Mouse (Mus musculus) hindbrain, postnatal 0 days (tissue): ENCODE measurements around the gene Slc22a12. TPM values are rescaled to one million over a fixed set of nuclear protein-coding genes. Genes with fewer than 3 reads are reported as not detected.

ENCODE experiments used
- ATAC-seq: fragments of 200-750 bp; cut with Nextera tagmentation; 2 replicates; pipeline ENCODE4 v1.8.0; 2017; ENCODE audit warnings: mild to moderate bottlenecking, moderate TSS enrichment, moderate library complexity
- DNase-seq: peaks from one replicate; pipeline ENCODE4 v3.0.0-alpha.2; 2015; ENCODE audit warnings: low spot score
- H3K27ac ChIP-seq: fragments of 300-500 bp; sonication (generic); 2 replicates; pipeline ENCODE4 v1.5.1; 2014; ENCODE audit warnings: mild to moderate bottlenecking
- H3K27me3 ChIP-seq: fragments of 300-500 bp; sonication (generic); 2 replicates; pipeline ENCODE4 v1.6.1; 2014; ENCODE audit warnings: low read length, mixed read lengths; ENCODE audit not compliant: insufficient read depth
- H3K36me3 ChIP-seq: fragments of 300-500 bp; sonication (generic); 2 replicates; pipeline ENCODE4 v1.6.1; 2014; ENCODE audit warnings: low read length, mixed read lengths; ENCODE audit not compliant: insufficient read depth
- H3K4me1 ChIP-seq: fragments of 300-500 bp; sonication (generic); 2 replicates; pipeline ENCODE4 v1.6.1; 2014; ENCODE audit warnings: antibody characterized with exemption, low read length, mixed read lengths; ENCODE audit not compliant: insufficient read depth
- H3K4me2 ChIP-seq: fragments of 300-500 bp; sonication (generic); 2 replicates; pipeline ENCODE4 v1.6.1; 2014; ENCODE audit warnings: low read depth, mild to moderate bottlenecking, low read length, moderate library complexity, mixed read lengths
- H3K4me3 ChIP-seq: fragments of 300-500 bp; sonication (generic); 2 replicates; pipeline ENCODE4 v1.5.1; 2014; ENCODE audit warnings: low read length
- H3K9ac ChIP-seq: fragments of 300-500 bp; sonication (generic); replicated peaks from 2 replicates; pipeline ENCODE4 v1.6.1; 2014; ENCODE audit warnings: mild to moderate bottlenecking, low read length, moderate library complexity, mixed read lengths
- H3K9me3 ChIP-seq: fragments of 300-500 bp; sonication (generic); 2 replicates; pipeline ENCODE4 v1.6.1; 2016; ENCODE audit warnings: low read length, mixed read lengths
- CTCF ChIP-seq: IDR thresholded peaks from 2 replicates; pipeline ENCODE4 v1.5.1; 2016; ENCODE audit warnings: antibody characterized with exemption, control low read depth, low read depth
- WGBS: fragments of 180-500 bp; shearing (Covaris S2); extraction: QIAGEN DNeasy Blood & Tissue Kit; methylation state at CpG from one replicate; pipeline ENCODE4 v1.1.7; 2014; 5-methylcytosine and 5-hydroxymethylcytosine counted together
- microRNA-seq, 2 experiments: library from miRNA; unstranded; fragments of <30 nt; microRNA quantifications; one replicate each; pipeline ENCODE4; 2016
- polyA plus RNA-seq: library from polyadenylated mRNA; unstranded; fragments of >200 nt; fragmentation: Nextera tagmentation; extraction: Ambion mirVana; gene quantifications from 2 replicates; pipeline ENCODE4 v1.2.1, GENCODE M21; 2015
- total RNA-seq: library from RNA; depleted of rRNA; stranded (reverse); fragments of >200 nt; gene quantifications from 2 replicates; pipeline ENCODE4 v1.2.3, GENCODE M21; 2014; rRNA removed

Slc22a12 gene
- total and polyA plus RNA-seq, 2 experiments from 2014 or later = 0.21 to 0.35 TPM

- Histone ChIP-seq H3K9ac (no peak overlapping the region; the same call in 1 of the 2 replicates), H3K4me2 (no peak overlapping the region), H3K27me3 (no peaks in the 10 kb centered on the region), H3K4me1 (0 out of 2 replicates have a peak, but pooled peaks cover 6% of the 10 kb centered on the region), H3K9me3 (no peaks in the 10 kb centered on the region), H3K27ac (no peak overlapping the region), H3K4me3 (no peak overlapping the region), H3K36me3 (no peaks in the 10 kb centered on the region)
- ATAC-seq (peak; percentile 2; the same call in 1 of the 2 replicates), DNase-seq (peak; percentile 92)
- 19% methylated on average over 12 of the region's 12 CpGs for WGBS
- TF ChIP-seq CTCF = peak; percentile 87
These were observed 50.7 kb downstream of the Slc22a12 start for GRCm38 (mm10) chr19:6492124-6492523.

DNA sequence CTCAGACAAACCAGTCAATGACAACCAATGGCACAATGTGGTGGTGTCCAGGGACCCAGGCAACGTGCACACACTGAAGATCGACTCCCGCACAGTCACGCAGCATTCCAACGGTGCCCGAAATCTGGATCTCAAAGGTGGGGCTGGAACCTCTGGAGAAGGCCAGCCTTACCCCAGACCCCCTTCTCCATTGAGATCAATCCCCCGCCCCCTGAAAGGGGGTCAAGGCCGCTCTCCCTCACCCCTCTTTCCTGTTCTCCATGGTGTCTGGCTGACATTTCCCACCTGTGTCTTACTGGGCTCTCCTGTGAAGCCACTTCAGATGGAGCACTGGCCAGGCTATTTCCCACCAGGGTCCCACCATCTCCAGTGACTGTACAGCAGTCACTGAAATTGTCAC lies 51.3 kb downstream of the Slc22a12 start:
- Histone ChIP-seq H3K27ac (no peak overlapping the region), H3K4me2 (no peak overlapping the region), H3K27me3 (no peaks in the 10 kb centered on the region), H3K4me3 (no peak overlapping the region), H3K4me1 (0 out of 2 replicates have a peak, but pooled peaks cover 6% of the 10 kb centered on the region), H3K9me3 (no peaks in the 10 kb centered on the region), H3K36me3 (no peaks in the 10 kb centered on the region), H3K9ac (no peak overlapping the region)
- no peak for DNase-seq
- TF ChIP-seq CTCF = no peak
- 80% methylated on average over 8 of the region's 8 CpGs for WGBS
- ATAC-seq = no peak

GRCm38 (mm10) chr19:6489030-6489429 lies 53.8 kb downstream of the Slc22a12 start:
- DNase-seq (peak; percentile 94), ATAC-seq (peak; percentile 75)
- no peaks in the 10 kb centered on the region for H3K36me3 ChIP-seq
- H3K4me3 ChIP-seq = no peak overlapping the region
- H3K4me1 ChIP-seq = no peaks in the 10 kb centered on the region
- H3K27ac ChIP-seq = peak overlapping the region; percentile 9; the same call in 1 of the 2 replicates
- H3K4me2 ChIP-seq = no peak overlapping the region
- WGBS = 0% methylated on average over 4 of the region's 4 CpGs
- H3K27me3 ChIP-seq = no peaks in the 10 kb centered on the region
- H3K9me3 ChIP-seq = no peaks in the 10 kb centered on the region
- H3K9ac ChIP-seq = no peak overlapping the region
- TF ChIP-seq CTCF = peak; percentile 98

Small RNAs within 50 kb of the gene (microRNA-seq; reads per million reads assigned to microRNA genes)
- gene Gm26460 = 0 reads per million in 2 experiments

Other genes with a start within 250 kb of the Slc22a12 start
- 3.1 and 6.0 TPM in 2 replicates for gene Cdc42bpg, start 236.6 kb downstream of the Slc22a12 start, total RNA-seq
- 0.29 and 0.33 TPM in 2 replicates for gene Cdc42bpg, start 236.6 kb downstream of the Slc22a12 start, polyA plus RNA-seq
- gene Men1, start 208.1 kb downstream of the Slc22a12 start, total RNA-seq = 69.6 and 93.4 TPM in 2 replicates
- gene Men1, start 208.1 kb downstream of the Slc22a12 start, polyA plus RNA-seq = 57.8 and 59.5 TPM in 2 replicates
- 102 TPM in 2 replicates for gene Map4k2, start 201.9 kb downstream of the Slc22a12 start, total RNA-seq
- gene Map4k2, start 201.9 kb downstream of the Slc22a12 start, polyA plus RNA-seq = 18.6 and 21.4 TPM in 2 replicates
- gene Sf1, start 179.3 kb downstream of the Slc22a12 start, total RNA-seq = 89.0 and 89.4 TPM in 2 replicates
- 80.2 and 84.9 TPM in 2 replicates for gene Sf1, start 179.3 kb downstream of the Slc22a12 start, polyA plus RNA-seq
- gene Pygm, start 158.6 kb downstream of the Slc22a12 start, total RNA-seq = 11.9 and 18.3 TPM in 2 replicates
- gene Pygm, start 158.6 kb downstream of the Slc22a12 start, polyA plus RNA-seq = 10.4 and 12.6 TPM in 2 replicates
- gene Rasgrp2, start 143.7 kb downstream of the Slc22a12 start, total RNA-seq = 250 and 283 TPM in 2 replicates
- 230 and 252 TPM in 2 replicates for gene Rasgrp2, start 143.7 kb downstream of the Slc22a12 start, polyA plus RNA-seq
- gene Nrxn2, start 124.3 kb downstream of the Slc22a12 start, total RNA-seq = 355 and 426 TPM in 2 replicates
- gene Nrxn2, start 124.3 kb downstream of the Slc22a12 start, polyA plus RNA-seq = 54.4 and 60.4 TPM in 2 replicates